Mouse (Mus musculus): Measurements from ENCODE around the gene Spock3. TPM values are rescaled to one million over a fixed set of nuclear protein-coding genes. Genes with fewer than 3 reads are reported as not detected.
A peak's percentile ranks its signal among the peaks of the same experiment; 100 is the strongest.
"Not testable (repeated sequence)": the region's sequence is repeated elsewhere in the genome, so short reads cannot be mapped to it uniquely, and the experiment has no call there.

Gene Spock3
- total RNA-seq (2021): 10 to 100 TPM; 74.6 to 87.7 TPM

GRCm38 (mm10) chr8:62950709-62951108 is at the start of gene Spock3:
Gene Spock3, plus strand, starts transcription at chr8:62951009.
- intact Hi-C loops (cut with DNase I): no loop called here
- peak in 1 of 2 experiments; percentile 2 for DNase-seq (ENCODE audit: extremely low spot score in 1 of 2, low spot score in 2 of 2)

- intact Hi-C loops (cut with DNase I): no loop called here
- peak; percentile 9 to 52 for DNase-seq (ENCODE audit: extremely low spot score in 1 of 2, low spot score in 2 of 2)
These were observed 645 bp downstream of the Spock3 start for GRCm38 (mm10) chr8:62951173-62952134.

- intact Hi-C loops (cut with DNase I): no loop called here
- peak in 1 of 2 experiments; percentile 2 for DNase-seq (ENCODE audit: extremely low spot score in 1 of 2, low spot score in 2 of 2)
These were observed 1.7 kb downstream of the Spock3 start for GRCm38 (mm10) chr8:62952481-62952880.

- no peak for DNase-seq (ENCODE audit: extremely low spot score in 1 of 2, low spot score in 2 of 2)
- intact Hi-C loops (cut with DNase I): no loop called here
These were observed 11.8 kb downstream of the Spock3 start for GRCm38 (mm10) chr8:62962608-62963007.

GRCm38 (mm10) chr8:62969802-62970372 is 19.1 kb downstream of the Spock3 start:
- intact Hi-C loops (cut with DNase I): no loop called here

GRCm38 (mm10) chr8:63088984-63089383 is 138.2 kb downstream of the Spock3 start:
- DNase-seq (ENCODE audit: extremely low spot score in 1 of 2, low spot score in 2 of 2): no peak
- intact Hi-C loops (cut with DNase I): no loop called here

More at GRCm38 (mm10) chr8:62969802-62970372, 19.1 kb downstream of the Spock3 start:
- DNase-seq (ENCODE audit: extremely low spot score in 1 of 2, low spot score in 2 of 2): no peak

GRCm38 (mm10) chr8:63098200-63098599 is 147.4 kb downstream of the Spock3 start:
- DNase-seq (ENCODE audit: extremely low spot score in 1 of 2, low spot score in 2 of 2): no peak
- intact Hi-C loops (cut with DNase I): no loop called here

GRCm38 (mm10) chr8:63109761-63110160 is 159.0 kb downstream of the Spock3 start:
- intact Hi-C loops (cut with DNase I): no loop called here
- DNase-seq (ENCODE audit: extremely low spot score in 1 of 2, low spot score in 2 of 2): no peak

- DNase-seq (ENCODE audit: extremely low spot score in 1 of 2, low spot score in 2 of 2): no peak
- intact Hi-C loops (cut with DNase I): no loop called here
These were observed 162.1 kb downstream of the Spock3 start for GRCm38 (mm10) chr8:63112919-63113318.

- intact Hi-C loops (cut with DNase I): no loop called here
- no peak for DNase-seq (ENCODE audit: extremely low spot score in 1 of 2, low spot score in 2 of 2)
These were observed 169.7 kb downstream of the Spock3 start for GRCm38 (mm10) chr8:63120508-63120907.

- DNase-seq (ENCODE audit: extremely low spot score in 1 of 2, low spot score in 2 of 2): no peak
- intact Hi-C loops (cut with DNase I): no loop called here
These were observed 184.6 kb downstream of the Spock3 start for GRCm38 (mm10) chr8:63135406-63135805.

- DNase-seq (ENCODE audit: extremely low spot score in 1 of 2, low spot score in 2 of 2); intact Hi-C loops (cut with DNase I): not testable (repeated sequence)
These were observed 213.1 kb downstream of the Spock3 start for GRCm38 (mm10) chr8:63163861-63164260.

- no peak for DNase-seq (ENCODE audit: extremely low spot score in 1 of 2, low spot score in 2 of 2)
- intact Hi-C loops (cut with DNase I): no loop called here
These were observed 214.5 kb downstream of the Spock3 start for GRCm38 (mm10) chr8:63165326-63165725.

GRCm38 (mm10) chr8:63169956-63170355 is 219.1 kb downstream of the Spock3 start:
- intact Hi-C loops (cut with DNase I): no loop called here
- no peak for DNase-seq (ENCODE audit: extremely low spot score in 1 of 2, low spot score in 2 of 2)

GRCm38 (mm10) chr8:63181272-63181671 is 230.5 kb downstream of the Spock3 start:
- intact Hi-C loops (cut with DNase I): no loop called here
- DNase-seq (ENCODE audit: extremely low spot score in 1 of 2, low spot score in 2 of 2): no peak

GRCm38 (mm10) chr8:63258812-63259385 is 308.1 kb downstream of the Spock3 start:
- DNase-seq (ENCODE audit: extremely low spot score in 1 of 2, low spot score in 2 of 2): no peak
- intact Hi-C loops (cut with DNase I): no loop called here

GRCm38 (mm10) chr8:63262516-63262915 is 311.7 kb downstream of the Spock3 start:
- no peak for DNase-seq (ENCODE audit: extremely low spot score in 1 of 2, low spot score in 2 of 2)
- intact Hi-C loops (cut with DNase I): no loop called here

- intact Hi-C loops (cut with DNase I): no loop called here
- DNase-seq (ENCODE audit: extremely low spot score in 1 of 2, low spot score in 2 of 2): no peak
These were observed 384.6 kb downstream of the Spock3 start for GRCm38 (mm10) chr8:63335366-63335765.

GRCm38 (mm10) chr8:63368580-63368979 is 417.8 kb downstream of the Spock3 start:
- no peak for DNase-seq (ENCODE audit: extremely low spot score in 1 of 2, low spot score in 2 of 2)
- intact Hi-C loops (cut with DNase I): no loop called here

GRCm38 (mm10) chr8:63397659-63398058 is 446.9 kb downstream of the Spock3 start:
- intact Hi-C loops (cut with DNase I): no loop called here

More at GRCm38 (mm10) chr8:63397659-63398058, 446.9 kb downstream of the Spock3 start:
- no peak for DNase-seq (ENCODE audit: extremely low spot score in 1 of 2, low spot score in 2 of 2)
